Mouse (Mus musculus) heart, embryonic 15.5 days (tissue): ENCODE measurements around the gene Cherp. TPM values are rescaled to one million over a fixed set of nuclear protein-coding genes. Genes with fewer than 3 reads are reported as not detected.

ENCODE experiments used
- ATAC-seq: fragments of 200-750 bp; cut with Nextera tagmentation; replicated peaks from 2 replicates; pipeline ENCODE4 v1.8.0; 2017; ENCODE audit warnings: low read depth, moderate TSS enrichment; ENCODE audit not compliant: insufficient number of reproducible peaks, insufficient read depth, low FRiP score
- H3K27ac ChIP-seq: fragments of 300-500 bp; sonication (generic); 2 replicates; pipeline ENCODE4 v1.5.1; 2015; ENCODE audit warnings: mild to moderate bottlenecking, inconsistent platforms
- H3K27me3 ChIP-seq: fragments of 300-500 bp; sonication (generic); 2 replicates; pipeline ENCODE4 v1.6.1; 2015; ENCODE audit warnings: inconsistent platforms
- H3K36me3 ChIP-seq: fragments of 300-500 bp; sonication (generic); 2 replicates; pipeline ENCODE4 v1.6.1; 2015; ENCODE audit warnings: mild to moderate bottlenecking, inconsistent platforms
- H3K4me1 ChIP-seq: fragments of 300-500 bp; sonication (generic); replicated peaks from 2 replicates; pipeline ENCODE4 v1.6.1; 2015; ENCODE audit warnings: inconsistent platforms
- H3K4me2 ChIP-seq: fragments of 300-500 bp; sonication (generic); 2 replicates; pipeline ENCODE4 v1.6.1; 2015; ENCODE audit warnings: inconsistent platforms, mild to moderate bottlenecking, moderate library complexity
- H3K4me3 ChIP-seq: fragments of 300-500 bp; sonication (generic); 2 replicates; pipeline ENCODE4 v1.5.1; 2015; ENCODE audit warnings: mild to moderate bottlenecking, inconsistent platforms
- H3K9ac ChIP-seq: fragments of 300-500 bp; sonication (generic); 2 replicates; pipeline ENCODE4 v1.6.1; 2015; ENCODE audit warnings: mild to moderate bottlenecking, inconsistent platforms
- H3K9me3 ChIP-seq: fragments of 300-500 bp; sonication (generic); replicated peaks from 2 replicates; pipeline ENCODE4 v1.6.1; 2016; ENCODE audit warnings: inconsistent platforms
- WGBS: fragments of 180-500 bp; shearing (Covaris S2); methylation state at CpG from one replicate; pipeline ENCODE4 v1.1.7; 2015; ENCODE audit warnings: mixed read lengths; 5-methylcytosine and 5-hydroxymethylcytosine counted together
- polyA plus RNA-seq: library from polyadenylated mRNA; unstranded; fragments of >200 nt; fragmentation: Nextera tagmentation; extraction: Ambion mirVana; gene quantifications from 2 replicates; pipeline ENCODE4 v1.2.1, GENCODE M21; 2015

The Cherp gene
- polyA plus RNA-seq, 1 experiment from 2014 or later: 36.1 TPM

- 75% methylated on average over 8 of the region's 8 CpGs for WGBS
- H3K4me3 ChIP-seq: no peak overlapping the region
- H3K4me2 ChIP-seq: no peak overlapping the region
- H3K27ac ChIP-seq: no peak overlapping the region
- no peaks in the 10 kb centered on the region for H3K27me3 ChIP-seq
- no peaks in the 10 kb centered on the region for H3K9me3 ChIP-seq
- H3K36me3 ChIP-seq: no peaks in the 10 kb centered on the region
- H3K4me1 ChIP-seq: peaks cover 10% of the 10 kb centered on the region
- no peak overlapping the region for H3K9ac ChIP-seq
- no peak for ATAC-seq
Measured at GRCm38 (mm10) chr8:72438248-72439015, 36.6 kb downstream of the Cherp start.

GRCm38 (mm10) chr8:72434952-72435351 is 40.1 kb downstream of the Cherp start:
- H3K27me3 ChIP-seq: no peaks in the 10 kb centered on the region
- no peaks in the 10 kb centered on the region for H3K9me3 ChIP-seq
- H3K36me3 ChIP-seq: no peaks in the 10 kb centered on the region
- no peak overlapping the region for H3K9ac ChIP-seq
- peak overlapping the region; percentile 60 for H3K27ac ChIP-seq
- 6% methylated on average over 2 of the region's 2 CpGs for WGBS
- H3K4me2 ChIP-seq: no peak overlapping the region
- peaks cover 7% of the 10 kb centered on the region for H3K4me1 ChIP-seq
- H3K4me3 ChIP-seq: no peak overlapping the region
- ATAC-seq: peak; percentile 50; the same call in 1 of the 2 replicates

- no peak overlapping the region for H3K9ac ChIP-seq
- H3K27me3 ChIP-seq: no peaks in the 10 kb centered on the region
- ATAC-seq: no peak
- no peaks in the 10 kb centered on the region for H3K9me3 ChIP-seq
- H3K36me3 ChIP-seq: no peaks in the 10 kb centered on the region
- H3K27ac ChIP-seq: no peak overlapping the region
- 49% methylated on average over 13 of the region's 13 CpGs for WGBS
- peaks cover under 1% of the 10 kb centered on the region for H3K4me1 ChIP-seq
- no peak overlapping the region for H3K4me3 ChIP-seq
- no peak overlapping the region for H3K4me2 ChIP-seq
Measured at GRCm38 (mm10) chr8:72429676-72430075, 45.4 kb downstream of the Cherp start.

GRCm38 (mm10) chr8:72422926-72423325 is 52.1 kb downstream of the Cherp start:
- no peak for ATAC-seq
- H3K9ac ChIP-seq: no peak overlapping the region
- 71% methylated on average over 1 of the region's 1 CpGs for WGBS

GRCm38 (mm10) chr8:72421362-72422335 is 53.4 kb downstream of the Cherp start, which contains the start of gene Eps15l1:
Eps15l1 (minus strand) TSS chr8:72421460.
- Histone ChIP-seq H3K9ac (peak within 1 kb of the TSS; percentile 80), H3K27ac (peak within 1 kb of the TSS; percentile 90), H3K36me3 (no peaks in the 10 kb centered on the region), H3K4me3 (peak within 1 kb of the TSS; percentile 85), H3K4me1 (peaks cover 44% of the 10 kb centered on the region), H3K9me3 (no peaks in the 10 kb centered on the region), H3K4me2 (peak within 1 kb of the TSS; percentile 84), H3K27me3 (no peaks in the 10 kb centered on the region)
- WGBS: under 1% methylated on average over 48 of the region's 48 CpGs
- peak; percentile 98 for ATAC-seq

More at GRCm38 (mm10) chr8:72422926-72423325, 52.1 kb downstream of the Cherp start:
- Histone ChIP-seq H3K27me3 (no peaks in the 10 kb centered on the region), H3K27ac (no peak overlapping the region), H3K4me2 (no peak overlapping the region), H3K4me3 (no peak overlapping the region), H3K9me3 (no peaks in the 10 kb centered on the region), H3K4me1 (peaks cover 32% of the 10 kb centered on the region), H3K36me3 (no peaks in the 10 kb centered on the region)

GRCm38 (mm10) chr8:72420571-72421361 is 54.3 kb downstream of the Cherp start:
- H3K4me2 ChIP-seq: peak overlapping the region; percentile 63
- peak overlapping the region; percentile 85 for H3K4me3 ChIP-seq
- peak overlapping the region; percentile 80 for H3K9ac ChIP-seq
- peak; percentile 51 for ATAC-seq
- H3K27me3 ChIP-seq: no peaks in the 10 kb centered on the region
- no peaks in the 10 kb centered on the region for H3K36me3 ChIP-seq
- H3K4me1 ChIP-seq: peaks cover 53% of the 10 kb centered on the region
- H3K9me3 ChIP-seq: no peaks in the 10 kb centered on the region
- 2% methylated on average over 61 of the region's 73 CpGs for WGBS
- H3K27ac ChIP-seq: peak overlapping the region; percentile 90

GRCm38 (mm10) chr8:72418073-72418472 is 57.0 kb downstream of the Cherp start:
- Histone ChIP-seq H3K27ac (no peak overlapping the region), H3K9ac (no peak overlapping the region), H3K4me1 (peaks cover 73% of the 10 kb centered on the region), H3K36me3 (no peaks in the 10 kb centered on the region), H3K4me2 (no peak overlapping the region), H3K27me3 (no peaks in the 10 kb centered on the region), H3K9me3 (no peaks in the 10 kb centered on the region), H3K4me3 (no peak overlapping the region)
- ATAC-seq: no peak
- WGBS: 92% methylated on average over 4 of the region's 4 CpGs

- H3K9me3 ChIP-seq: no peaks in the 10 kb centered on the region
- no peak overlapping the region for H3K4me2 ChIP-seq
- H3K36me3 ChIP-seq: no peaks in the 10 kb centered on the region
- H3K4me3 ChIP-seq: no peak overlapping the region
- H3K27me3 ChIP-seq: no peaks in the 10 kb centered on the region
- no peak for ATAC-seq
- no peak overlapping the region for H3K27ac ChIP-seq
- WGBS: 46% methylated on average over 2 of the region's 2 CpGs
- no peak overlapping the region for H3K9ac ChIP-seq
- peaks cover 80% of the 10 kb centered on the region for H3K4me1 ChIP-seq
Measured at GRCm38 (mm10) chr8:72415252-72415651, 59.8 kb downstream of the Cherp start.

GRCm38 (mm10) chr8:72413839-72414238 is 61.2 kb downstream of the Cherp start:
- WGBS: 66% methylated on average over 7 of the region's 7 CpGs
- no peak overlapping the region for H3K27ac ChIP-seq
- H3K9me3 ChIP-seq: no peaks in the 10 kb centered on the region
- H3K4me1 ChIP-seq: peaks cover 78% of the 10 kb centered on the region
- H3K36me3 ChIP-seq: no peaks in the 10 kb centered on the region
- no peaks in the 10 kb centered on the region for H3K27me3 ChIP-seq
- no peak for ATAC-seq
- H3K4me2 ChIP-seq: no peak overlapping the region
- no peak overlapping the region for H3K9ac ChIP-seq
- H3K4me3 ChIP-seq: no peak overlapping the region
